Mouse (Mus musculus) CH12.LX (cell line): ENCODE data around the gene Rgs3.

ENCODE experiments used
- TCF12 ChIP-seq: IDR thresholded peaks from 2 replicates; pipeline ENCODE4 v1.6.1; 2014; ENCODE audit warnings: low read depth, mild to moderate bottlenecking, inconsistent platforms, low read length, improper control_type of control experiment
- ZMIZ1 ChIP-seq: IDR thresholded peaks from 2 replicates; pipeline ENCODE4 v1.6.1; 2012; ENCODE audit warnings: low read depth, mild to moderate bottlenecking, inconsistent platforms, low read length, improper control_type of control experiment

DNA sequence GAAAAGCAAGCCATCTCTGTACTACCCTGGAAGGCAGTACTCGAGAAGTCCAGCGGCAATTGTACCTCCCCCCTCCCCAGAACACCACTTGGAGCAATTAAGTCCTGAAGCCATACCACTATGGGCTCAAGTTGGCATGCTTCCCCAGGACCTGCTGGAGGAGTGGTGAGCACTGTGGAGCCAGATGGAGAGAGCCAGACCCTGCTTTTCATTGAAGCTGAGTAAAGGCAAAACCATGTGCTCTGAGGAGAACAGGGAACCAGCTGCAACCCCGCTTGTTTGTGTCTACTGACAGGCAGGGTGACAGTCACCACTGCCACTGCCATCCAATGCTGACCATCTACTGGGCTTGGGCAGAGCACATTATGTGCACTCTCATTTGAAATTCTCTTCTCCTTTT, 17.8 kb upstream of the Rgs3 start:
- no peak for TF ChIP-seq ZMIZ1
- TF ChIP-seq TCF12: no peak
